Mouse (Mus musculus) forebrain, embryonic 13.5 days (tissue): ENCODE results near the gene Bcl11b. TPM values are rescaled to one million over a fixed set of nuclear protein-coding genes. Genes with fewer than 3 reads are reported as not detected.

Experiments
- ATAC-seq: fragments of 200-750 bp; cut with Nextera tagmentation; 2 replicates; pipeline ENCODE4 v1.8.0; 2017
- H3K27ac ChIP-seq: fragments of 300-500 bp; sonication (generic); 2 replicates; pipeline ENCODE4 v1.5.1; 2015; ENCODE audit warnings: inconsistent platforms, mild to moderate bottlenecking, moderate library complexity
- H3K27me3 ChIP-seq: fragments of 300-500 bp; sonication (generic); 2 replicates; pipeline ENCODE4 v1.6.1; 2015; ENCODE audit warnings: mild to moderate bottlenecking, inconsistent platforms
- H3K36me3 ChIP-seq: fragments of 300-500 bp; sonication (generic); 2 replicates; pipeline ENCODE4 v1.6.1; 2015; ENCODE audit warnings: mild to moderate bottlenecking, inconsistent platforms; ENCODE audit not compliant: poor library complexity, severe bottlenecking
- H3K4me1 ChIP-seq: fragments of 300-500 bp; sonication (generic); 2 replicates; pipeline ENCODE4 v1.6.1; 2015; ENCODE audit warnings: inconsistent platforms
- H3K4me2 ChIP-seq: fragments of 300-500 bp; sonication (generic); 2 replicates; pipeline ENCODE4 v1.6.1; 2015; ENCODE audit warnings: inconsistent platforms, mild to moderate bottlenecking, moderate library complexity
- H3K4me3 ChIP-seq: fragments of 300-500 bp; sonication (generic); 2 replicates; pipeline ENCODE4 v1.5.1; 2015; ENCODE audit warnings: mild to moderate bottlenecking, inconsistent platforms
- H3K9ac ChIP-seq: fragments of 300-500 bp; sonication (generic); 2 replicates; pipeline ENCODE4 v1.6.1; 2015; ENCODE audit warnings: mild to moderate bottlenecking, inconsistent platforms
- H3K9me3 ChIP-seq: fragments of 300-500 bp; sonication (generic); replicated peaks from 2 replicates; pipeline ENCODE4 v1.6.1; 2016; ENCODE audit warnings: inconsistent platforms
- WGBS: fragments of 180-500 bp; shearing (Covaris S2); methylation state at CpG from one replicate; pipeline ENCODE4 v1.1.7; 2015; 5-methylcytosine and 5-hydroxymethylcytosine counted together
- polyA plus RNA-seq: library from polyadenylated mRNA; unstranded; fragments of >200 nt; fragmentation: Nextera tagmentation; extraction: Ambion mirVana; gene quantifications from 2 replicates; pipeline ENCODE4 v1.2.1, GENCODE M21; 2015

The Bcl11b gene
- polyA plus RNA-seq, 1 experiment from 2014 or later: 61.1 TPM

GRCm38 (mm10) chr12:107978063-107978462 is 25.3 kb downstream of the Bcl11b start:
- Histone ChIP-seq H3K27ac (peak overlapping the region; percentile 86), H3K4me3 (peak overlapping the region; percentile 28), H3K4me2 (peak overlapping the region; percentile 62), H3K9ac (peak overlapping the region; percentile 63), H3K36me3 (no peaks in the 10 kb centered on the region), H3K9me3 (no peaks in the 10 kb centered on the region), H3K4me1 (peaks cover 99% of the 10 kb centered on the region), H3K27me3 (no peaks in the 10 kb centered on the region)
- 5% methylated on average over 14 of the region's 14 CpGs for WGBS
- no peak for ATAC-seq

- H3K4me1 ChIP-seq: peaks cover 100% of the 10 kb centered on the region
- peak overlapping the region; percentile 63 for H3K9ac ChIP-seq
- H3K9me3 ChIP-seq: no peaks in the 10 kb centered on the region
- H3K36me3 ChIP-seq: no peaks in the 10 kb centered on the region
- H3K4me2 ChIP-seq: peak overlapping the region; percentile 62
- no peak; the same call in 1 of the 2 replicates for ATAC-seq
- peak overlapping the region; percentile 86 for H3K27ac ChIP-seq
- peak overlapping the region; percentile 28 for H3K4me3 ChIP-seq
- WGBS: 7% methylated on average over 9 of the region's 9 CpGs
- no peaks in the 10 kb centered on the region for H3K27me3 ChIP-seq
Measured at GRCm38 (mm10) chr12:107977534-107977933, 25.9 kb downstream of the Bcl11b start.

- Histone ChIP-seq H3K4me1 (peaks cover 100% of the 10 kb centered on the region), H3K4me2 (peak overlapping the region; percentile 62), H3K9me3 (no peaks in the 10 kb centered on the region), H3K27me3 (no peaks in the 10 kb centered on the region), H3K4me3 (peak overlapping the region; percentile 28), H3K27ac (peak overlapping the region; percentile 86), H3K36me3 (no peaks in the 10 kb centered on the region), H3K9ac (peak overlapping the region; percentile 63)
- WGBS: 12% methylated on average over 8 of the region's 8 CpGs
- ATAC-seq: no peak
Measured at GRCm38 (mm10) chr12:107977086-107977485, 26.3 kb downstream of the Bcl11b start.

- Histone ChIP-seq H3K27me3 (no peaks in the 10 kb centered on the region), H3K4me3 (peak overlapping the region; percentile 28), H3K4me1 (peaks cover 100% of the 10 kb centered on the region), H3K4me2 (peak overlapping the region; percentile 62), H3K27ac (peak overlapping the region; percentile 86), H3K9me3 (no peaks in the 10 kb centered on the region), H3K9ac (peak overlapping the region; percentile 63), H3K36me3 (no peaks in the 10 kb centered on the region)
- WGBS: 7% methylated on average over 22 of the region's 22 CpGs
- ATAC-seq: no peak
Measured at GRCm38 (mm10) chr12:107976571-107977001, 26.8 kb downstream of the Bcl11b start.

- H3K36me3 ChIP-seq: no peaks in the 10 kb centered on the region
- peak overlapping the region; percentile 63 for H3K9ac ChIP-seq
- no peak for ATAC-seq
- peak overlapping the region; percentile 86 for H3K27ac ChIP-seq
- no peaks in the 10 kb centered on the region for H3K9me3 ChIP-seq
- H3K4me3 ChIP-seq: peak overlapping the region; percentile 28
- 9% methylated on average over 14 of the region's 14 CpGs for WGBS
- H3K27me3 ChIP-seq: no peaks in the 10 kb centered on the region
- peaks cover 100% of the 10 kb centered on the region for H3K4me1 ChIP-seq
- peak overlapping the region; percentile 62 for H3K4me2 ChIP-seq
Measured at GRCm38 (mm10) chr12:107975897-107976570, 27.4 kb downstream of the Bcl11b start.

- no peaks in the 10 kb centered on the region for H3K9me3 ChIP-seq
- 50% methylated on average over 10 of the region's 10 CpGs for WGBS
- ATAC-seq: no peak
- H3K4me3 ChIP-seq: peak overlapping the region; percentile 28
- no peaks in the 10 kb centered on the region for H3K27me3 ChIP-seq
- H3K4me1 ChIP-seq: peaks cover 99% of the 10 kb centered on the region
- H3K4me2 ChIP-seq: peak overlapping the region; percentile 62
- H3K36me3 ChIP-seq: no peaks in the 10 kb centered on the region
- peak overlapping the region; percentile 86 for H3K27ac ChIP-seq
- peak overlapping the region; percentile 63 for H3K9ac ChIP-seq
Measured at GRCm38 (mm10) chr12:107975479-107975896, 27.9 kb downstream of the Bcl11b start.

GRCm38 (mm10) chr12:107974504-107974903 is 28.9 kb downstream of the Bcl11b start:
- 0 out of 2 replicates have a peak overlapping the region, but pooled peaks have one; percentile 9 for H3K9ac ChIP-seq
- H3K27ac ChIP-seq: peak overlapping the region; percentile 17; the same call in 1 of the 2 replicates
- peaks cover 99% of the 10 kb centered on the region for H3K4me1 ChIP-seq
- peak overlapping the region; percentile 38 for H3K4me2 ChIP-seq
- no peaks in the 10 kb centered on the region for H3K36me3 ChIP-seq
- H3K4me3 ChIP-seq: no peak overlapping the region
- no peaks in the 10 kb centered on the region for H3K27me3 ChIP-seq
- no peak for ATAC-seq
- 20% methylated on average over 11 of the region's 11 CpGs for WGBS
- no peaks in the 10 kb centered on the region for H3K9me3 ChIP-seq

- Histone ChIP-seq H3K9ac (peak overlapping the region; percentile 32; the same call in 1 of the 2 replicates), H3K27me3 (no peaks in the 10 kb centered on the region), H3K4me3 (no peak overlapping the region), H3K9me3 (no peaks in the 10 kb centered on the region), H3K36me3 (no peaks in the 10 kb centered on the region), H3K4me2 (peak overlapping the region; percentile 38), H3K27ac (peak overlapping the region; percentile 92; the same call in 1 of the 2 replicates), H3K4me1 (peaks cover 98% of the 10 kb centered on the region)
- ATAC-seq: no peak
- 54% methylated on average over 11 of the region's 11 CpGs for WGBS
Measured at GRCm38 (mm10) chr12:107973556-107974140, 29.8 kb downstream of the Bcl11b start.

- Histone ChIP-seq H3K9ac (peak overlapping the region; percentile 37; the same call in 1 of the 2 replicates), H3K4me1 (peaks cover 97% of the 10 kb centered on the region), H3K9me3 (no peaks in the 10 kb centered on the region), H3K4me2 (peak overlapping the region; percentile 53), H3K27ac (peak overlapping the region; percentile 92), H3K4me3 (no peak overlapping the region; the same call in none of the 2 replicates), H3K36me3 (peaks cover 3% of the 10 kb centered on the region; the same call in 1 of the 2 replicates), H3K27me3 (no peaks in the 10 kb centered on the region)
- WGBS: 44% methylated on average over 12 of the region's 12 CpGs
- no peak for ATAC-seq
Measured at GRCm38 (mm10) chr12:107971081-107971780, 32.2 kb downstream of the Bcl11b start.

GRCm38 (mm10) chr12:107970637-107971036 is 32.8 kb downstream of the Bcl11b start:
- 19% methylated on average over 12 of the region's 12 CpGs for WGBS

GRCm38 (mm10) chr12:107969841-107970371 is 33.5 kb downstream of the Bcl11b start:
- Histone ChIP-seq H3K27ac (peak overlapping the region; percentile 92), H3K4me3 (peak overlapping the region; percentile 16), H3K4me1 (peaks cover 97% of the 10 kb centered on the region), H3K36me3 (peaks cover 3% of the 10 kb centered on the region; the same call in 1 of the 2 replicates), H3K27me3 (no peaks in the 10 kb centered on the region), H3K9me3 (no peaks in the 10 kb centered on the region), H3K4me2 (peak overlapping the region; percentile 53), H3K9ac (peak overlapping the region; percentile 37; the same call in 1 of the 2 replicates)
- ATAC-seq: peak; percentile 79
- 14% methylated on average over 18 of the region's 18 CpGs for whole genome bisulfite sequencing

More at GRCm38 (mm10) chr12:107970637-107971036, 32.8 kb downstream of the Bcl11b start:
- peak overlapping the region; percentile 53 for H3K4me2 ChIP-seq
- H3K27ac ChIP-seq: peak overlapping the region; percentile 92
- peaks cover 3% of the 10 kb centered on the region; the same call in 1 of the 2 replicates for H3K36me3 ChIP-seq
- no peaks in the 10 kb centered on the region for H3K9me3 ChIP-seq
- H3K9ac ChIP-seq: peak overlapping the region; percentile 37; the same call in 1 of the 2 replicates
- H3K4me1 ChIP-seq: peaks cover 97% of the 10 kb centered on the region
- peak; percentile 50 for ATAC-seq
- H3K4me3 ChIP-seq: no peak overlapping the region; the same call in none of the 2 replicates
- H3K27me3 ChIP-seq: no peaks in the 10 kb centered on the region
